Mouse (Mus musculus) kidney, postnatal 0 days (tissue): ENCODE measurements around the gene Necab2. TPM values are rescaled to one million over a fixed set of nuclear protein-coding genes. Genes with fewer than 3 reads are reported as not detected.

ENCODE experiments used
- ATAC-seq: fragments of 200-750 bp; cut with Nextera tagmentation; replicated peaks from 2 replicates; pipeline ENCODE4 v1.8.0; 2017; ENCODE audit warnings: low read depth, moderate number of reproducible peaks, moderate TSS enrichment, moderate library complexity; ENCODE audit not compliant: low FRiP score
- DNase-seq: peaks from one replicate; pipeline ENCODE4 v3.0.0-alpha.2; 2016; ENCODE audit warnings: low spot score
- H3K27ac ChIP-seq: fragments of 300-500 bp; sonication (generic); 2 replicates; pipeline ENCODE4 v1.5.1; 2014; ENCODE audit warnings: mild to moderate bottlenecking
- H3K27me3 ChIP-seq: fragments of 300-500 bp; sonication (generic); 2 replicates; pipeline ENCODE4 v1.6.1; 2014; ENCODE audit warnings: low read length, mixed read lengths; ENCODE audit not compliant: insufficient read depth
- H3K36me3 ChIP-seq: fragments of 300-500 bp; sonication (generic); 2 replicates; pipeline ENCODE4 v1.6.1; 2014; ENCODE audit warnings: low read length, mixed read lengths; ENCODE audit not compliant: insufficient read depth
- H3K4me1 ChIP-seq: fragments of 300-500 bp; sonication (generic); replicated peaks from 2 replicates; pipeline ENCODE4 v1.6.1; 2014; ENCODE audit warnings: antibody characterized with exemption, low read length, mixed read lengths; ENCODE audit not compliant: insufficient read depth
- H3K4me2 ChIP-seq: fragments of 300-500 bp; sonication (generic); 2 replicates; pipeline ENCODE4 v1.6.1; 2014; ENCODE audit warnings: mild to moderate bottlenecking, low read length, moderate library complexity, mixed read lengths
- H3K4me3 ChIP-seq: fragments of 300-500 bp; sonication (generic); replicated peaks from 2 replicates; pipeline ENCODE4 v1.5.1; 2014; ENCODE audit warnings: low read depth, low read length
- H3K9ac ChIP-seq: fragments of 300-500 bp; sonication (generic); 2 replicates; pipeline ENCODE4 v1.6.1; 2014; ENCODE audit warnings: low read depth, low read length
- H3K9me3 ChIP-seq: fragments of 300-500 bp; sonication (generic); replicated peaks from 2 replicates; pipeline ENCODE4 v1.6.1; 2016; ENCODE audit warnings: low read length, inconsistent platforms, mixed read lengths
- CTCF ChIP-seq: IDR thresholded peaks from 2 replicates; pipeline ENCODE4 v1.5.1; 2016; ENCODE audit warnings: antibody characterized with exemption, low read depth, mild to moderate bottlenecking, moderate library complexity
- WGBS: fragments of 180-500 bp; shearing (Covaris S2); extraction: QIAGEN DNeasy Blood & Tissue Kit; methylation state at CpG from one replicate; pipeline ENCODE4 v1.1.7; 2014; 5-methylcytosine and 5-hydroxymethylcytosine counted together
- polyA plus RNA-seq: library from polyadenylated mRNA; unstranded; fragments of >200 nt; fragmentation: Nextera tagmentation; extraction: Ambion mirVana; gene quantifications from 2 replicates; pipeline ENCODE4 v1.2.1, GENCODE M21; 2015

Gene Necab2
- polyA plus RNA-seq, 1 experiment from 2014 or later, result 0.61 TPM

GRCm38 (mm10) chr8:119502111-119502510 is 55.6 kb downstream of the Necab2 start:
- TF ChIP-seq CTCF, result no peak
- WGBS, result 43% methylated on average over 4 of the region's 4 CpGs
- no peak for DNase-seq
- H3K36me3 ChIP-seq, result peaks cover 11% of the 10 kb centered on the region; the same call in 1 of the 2 replicates
- H3K9me3 ChIP-seq, result no peaks in the 10 kb centered on the region
- H3K27ac ChIP-seq, result no peak overlapping the region
- H3K9ac ChIP-seq, result no peak overlapping the region
- H3K4me2 ChIP-seq, result no peak overlapping the region
- H3K4me1 ChIP-seq, result 0 out of 2 replicates have a peak, but pooled peaks cover 2% of the 10 kb centered on the region
- no peak overlapping the region for H3K4me3 ChIP-seq
- no peak for ATAC-seq
- peaks cover 3% of the 10 kb centered on the region; the same call in 1 of the 2 replicates for H3K27me3 ChIP-seq

GRCm38 (mm10) chr8:119503191-119503767 is 56.8 kb downstream of the Necab2 start:
- 32% methylated on average over 8 of the region's 10 CpGs for WGBS
- no peaks in the 10 kb centered on the region for H3K9me3 ChIP-seq

GRCm38 (mm10) chr8:119505488-119505887 is 59.0 kb downstream of the Necab2 start:
- no peak for DNase-seq

More at GRCm38 (mm10) chr8:119503191-119503767, 56.8 kb downstream of the Necab2 start:
- Histone ChIP-seq H3K4me1 (0 out of 2 replicates have a peak, but pooled peaks cover 2% of the 10 kb centered on the region), H3K36me3 (peaks cover 21% of the 10 kb centered on the region), H3K4me3 (no peak overlapping the region), H3K9ac (no peak overlapping the region), H3K4me2 (no peak overlapping the region), H3K27ac (no peak overlapping the region), H3K27me3 (no peaks in the 10 kb centered on the region)
- no peak for ATAC-seq
- no peak for TF ChIP-seq CTCF
- no peak for DNase-seq

GRCm38 (mm10) chr8:119506106-119506505 is 59.6 kb downstream of the Necab2 start:
- Histone ChIP-seq H3K4me1 (0 out of 2 replicates have a peak, but pooled peaks cover 2% of the 10 kb centered on the region), H3K4me3 (no peak overlapping the region), H3K27me3 (no peaks in the 10 kb centered on the region), H3K9ac (no peak overlapping the region), H3K4me2 (no peak overlapping the region), H3K36me3 (peaks cover 44% of the 10 kb centered on the region), H3K27ac (no peak overlapping the region), H3K9me3 (no peaks in the 10 kb centered on the region)
- no peak for TF ChIP-seq CTCF
- 84% methylated on average over 8 of the region's 8 CpGs for WGBS
- DNase-seq, result no peak
- no peak for ATAC-seq

More at GRCm38 (mm10) chr8:119505488-119505887, 59.0 kb downstream of the Necab2 start:
- 56% methylated on average over 9 of the region's 9 CpGs for WGBS
- H3K27me3 ChIP-seq, result no peaks in the 10 kb centered on the region
- no peak overlapping the region for H3K9ac ChIP-seq
- no peak overlapping the region for H3K4me2 ChIP-seq
- H3K9me3 ChIP-seq, result no peaks in the 10 kb centered on the region
- H3K4me1 ChIP-seq, result 0 out of 2 replicates have a peak, but pooled peaks cover 2% of the 10 kb centered on the region
- no peak for ATAC-seq
- TF ChIP-seq CTCF, result no peak
- H3K36me3 ChIP-seq, result peaks cover 42% of the 10 kb centered on the region
- no peak overlapping the region for H3K27ac ChIP-seq
- no peak overlapping the region for H3K4me3 ChIP-seq

GRCm38 (mm10) chr8:119510471-119510870 is 64.0 kb downstream of the Necab2 start:
- no peak for DNase-seq
- no peak overlapping the region for H3K27ac ChIP-seq
- H3K4me1 ChIP-seq, result no peaks in the 10 kb centered on the region
- TF ChIP-seq CTCF, result no peak
- H3K9me3 ChIP-seq, result no peaks in the 10 kb centered on the region
- WGBS, result 87% methylated on average over 9 of the region's 9 CpGs
- no peaks in the 10 kb centered on the region for H3K27me3 ChIP-seq
- H3K9ac ChIP-seq, result no peak overlapping the region
- no peak overlapping the region for H3K4me2 ChIP-seq
- H3K36me3 ChIP-seq, result peaks cover 85% of the 10 kb centered on the region
- no peak for ATAC-seq
- no peak overlapping the region for H3K4me3 ChIP-seq

GRCm38 (mm10) chr8:119511722-119512121 is 65.2 kb downstream of the Necab2 start:
- H3K27ac ChIP-seq, result no peak overlapping the region
- H3K9ac ChIP-seq, result no peak overlapping the region
- H3K36me3 ChIP-seq, result peaks cover 86% of the 10 kb centered on the region
- no peak for DNase-seq
- WGBS, result 95% methylated on average over 7 of the region's 7 CpGs
- no peaks in the 10 kb centered on the region for H3K9me3 ChIP-seq
- no peaks in the 10 kb centered on the region for H3K27me3 ChIP-seq
- no peak overlapping the region for H3K4me3 ChIP-seq
- H3K4me1 ChIP-seq, result no peaks in the 10 kb centered on the region
- H3K4me2 ChIP-seq, result no peak overlapping the region
- no peak for ATAC-seq
- no peak for TF ChIP-seq CTCF
